Mouse (Mus musculus) liver, embryonic 12.5 days (tissue): ENCODE results near the gene Tdo2. TPM values are rescaled to one million over a fixed set of nuclear protein-coding genes. Genes with fewer than 3 reads are reported as not detected.

Experiments
- ATAC-seq: fragments of 200-750 bp; cut with Nextera tagmentation; 2 replicates; pipeline ENCODE4 v1.8.0; 2017; ENCODE audit warnings: moderate number of reproducible peaks, mild to moderate bottlenecking, moderate library complexity
- H3K27ac ChIP-seq: fragments of 300-500 bp; sonication (generic); 2 replicates; pipeline ENCODE4 v1.5.1; 2016; ENCODE audit warnings: mild to moderate bottlenecking
- H3K27me3 ChIP-seq: fragments of 300-500 bp; sonication (generic); replicated peaks from 2 replicates; pipeline ENCODE4 v1.6.1; 2016; ENCODE audit warnings: mild to moderate bottlenecking, moderate library complexity
- H3K36me3 ChIP-seq: fragments of 300-500 bp; sonication (generic); 2 replicates; pipeline ENCODE4 v1.6.1; 2016; ENCODE audit warnings: mild to moderate bottlenecking, moderate library complexity
- H3K4me1 ChIP-seq: fragments of 300-500 bp; sonication (generic); 2 replicates; pipeline ENCODE4 v1.6.1; 2016
- H3K4me2 ChIP-seq: fragments of 300-500 bp; sonication (generic); 2 replicates; pipeline ENCODE4 v1.6.1; 2016; ENCODE audit warnings: mild to moderate bottlenecking, moderate library complexity
- H3K4me3 ChIP-seq: fragments of 300-500 bp; sonication (generic); 2 replicates; pipeline ENCODE4 v1.5.1; 2016; ENCODE audit warnings: mild to moderate bottlenecking, moderate library complexity
- H3K9ac ChIP-seq: fragments of 300-500 bp; sonication (generic); 2 replicates; pipeline ENCODE4 v1.6.1; 2016; ENCODE audit warnings: mild to moderate bottlenecking, moderate library complexity
- H3K9me3 ChIP-seq: fragments of 300-500 bp; sonication (generic); replicated peaks from 2 replicates; pipeline ENCODE4 v1.6.1; 2016; ENCODE audit warnings: mild to moderate bottlenecking, moderate library complexity
- WGBS: fragments of 180-500 bp; shearing (Covaris S2); methylation state at CpG from one replicate; pipeline ENCODE4 v1.1.7; 2016; ENCODE audit not compliant: insufficient replicate concordance; 5-methylcytosine and 5-hydroxymethylcytosine counted together
- polyA plus RNA-seq: library from polyadenylated mRNA; unstranded; fragments of >200 nt; fragmentation: Nextera tagmentation; extraction: Ambion mirVana; gene quantifications from 2 replicates; pipeline ENCODE4 v1.2.1, GENCODE M21; 2016

Gene Tdo2
- polyA plus RNA-seq, 1 experiment from 2014 or later, result 0.17 TPM

GRCm38 (mm10) chr3:81983120-81983895 is 7.3 kb upstream of the Tdo2 start:
- 61% methylated on average over 8 of the region's 8 CpGs for WGBS
- no peak for ATAC-seq
- no peaks in the 10 kb centered on the region for H3K27me3 ChIP-seq
- H3K27ac ChIP-seq, result no peak overlapping the region
- H3K4me1 ChIP-seq, result no peaks in the 10 kb centered on the region
- no peaks in the 10 kb centered on the region for H3K9me3 ChIP-seq
- H3K36me3 ChIP-seq, result no peaks in the 10 kb centered on the region
- H3K4me3 ChIP-seq, result no peak overlapping the region
- H3K9ac ChIP-seq, result no peak overlapping the region
- H3K4me2 ChIP-seq, result no peak overlapping the region

- Histone ChIP-seq H3K4me1 (no peaks in the 10 kb centered on the region), H3K27me3 (no peaks in the 10 kb centered on the region), H3K9me3 (no peaks in the 10 kb centered on the region), H3K27ac (no peak within 1 kb of the TSS), H3K36me3 (no peaks in the 10 kb centered on the region), H3K4me2 (no peak within 1 kb of the TSS), H3K9ac (no peak within 1 kb of the TSS), H3K4me3 (no peak within 1 kb of the TSS)
- WGBS, result 73% methylated on average over 5 of the region's 5 CpGs
- ATAC-seq, result no peak
Measured at GRCm38 (mm10) chr3:81981990-81982389, 6.0 kb upstream of the Tdo2 start, which contains the start of gene Asic5. Gene Asic5, plus strand, starts transcription at chr3:81982290.

- Histone ChIP-seq H3K36me3 (no peaks in the 10 kb centered on the region), H3K4me2 (no peak overlapping the region), H3K9ac (no peak overlapping the region), H3K4me3 (no peak overlapping the region), H3K27ac (no peak overlapping the region), H3K27me3 (no peaks in the 10 kb centered on the region), H3K4me1 (no peaks in the 10 kb centered on the region), H3K9me3 (no peaks in the 10 kb centered on the region)
- 75% methylated on average over 5 of the region's 5 CpGs for WGBS
- no peak for ATAC-seq
Measured at GRCm38 (mm10) chr3:81981576-81981975, 5.6 kb upstream of the Tdo2 start.

GRCm38 (mm10) chr3:81975607-81976006 is 395 bp downstream of the Tdo2 start:
- no peaks in the 10 kb centered on the region for H3K27me3 ChIP-seq
- no peak overlapping the region for H3K4me3 ChIP-seq
- no peak overlapping the region for H3K27ac ChIP-seq
- H3K4me1 ChIP-seq, result no peaks in the 10 kb centered on the region
- ATAC-seq, result no peak
- H3K36me3 ChIP-seq, result no peaks in the 10 kb centered on the region
- no peaks in the 10 kb centered on the region for H3K9me3 ChIP-seq
- no peak overlapping the region for H3K9ac ChIP-seq
- 46% methylated on average over 4 of the region's 4 CpGs for WGBS
- H3K4me2 ChIP-seq, result no peak overlapping the region

- H3K36me3 ChIP-seq, result no peaks in the 10 kb centered on the region
- ATAC-seq, result no peak
Measured at GRCm38 (mm10) chr3:81964596-81964995, 11.4 kb downstream of the Tdo2 start.

GRCm38 (mm10) chr3:81963768-81964167 is 12.2 kb downstream of the Tdo2 start:
- no peak for ATAC-seq
- no peaks in the 10 kb centered on the region for H3K27me3 ChIP-seq
- H3K36me3 ChIP-seq, result no peaks in the 10 kb centered on the region
- WGBS, result 45% methylated on average over 5 of the region's 5 CpGs
- no peak overlapping the region for H3K4me2 ChIP-seq
- H3K9me3 ChIP-seq, result no peaks in the 10 kb centered on the region
- H3K4me1 ChIP-seq, result no peaks in the 10 kb centered on the region
- no peak overlapping the region for H3K9ac ChIP-seq
- H3K4me3 ChIP-seq, result no peak overlapping the region
- H3K27ac ChIP-seq, result no peak overlapping the region

More at GRCm38 (mm10) chr3:81964596-81964995, 11.4 kb downstream of the Tdo2 start:
- Histone ChIP-seq H3K4me1 (no peaks in the 10 kb centered on the region), H3K9ac (no peak overlapping the region), H3K9me3 (no peaks in the 10 kb centered on the region), H3K27me3 (no peaks in the 10 kb centered on the region), H3K4me2 (no peak overlapping the region), H3K27ac (no peak overlapping the region), H3K4me3 (no peak overlapping the region)
- WGBS, result 47% methylated on average over 3 of the region's 3 CpGs

GRCm38 (mm10) chr3:81961336-81961735 is 14.7 kb downstream of the Tdo2 start:
- Histone ChIP-seq H3K27ac (no peak overlapping the region), H3K27me3 (no peaks in the 10 kb centered on the region), H3K9ac (no peak overlapping the region), H3K4me1 (no peaks in the 10 kb centered on the region), H3K9me3 (no peaks in the 10 kb centered on the region), H3K4me2 (no peak overlapping the region), H3K4me3 (no peak overlapping the region), H3K36me3 (no peaks in the 10 kb centered on the region)
- WGBS, result 43% methylated on average over 5 of the region's 5 CpGs
- ATAC-seq, result no peak

- Histone ChIP-seq H3K4me1 (no peaks in the 10 kb centered on the region), H3K9ac (no peak overlapping the region), H3K27me3 (no peaks in the 10 kb centered on the region), H3K9me3 (no peaks in the 10 kb centered on the region), H3K27ac (no peak overlapping the region), H3K4me2 (no peak overlapping the region), H3K36me3 (no peaks in the 10 kb centered on the region), H3K4me3 (no peak overlapping the region)
- 86% methylated on average over 5 of the region's 5 CpGs for WGBS
- no peak for ATAC-seq
Measured at GRCm38 (mm10) chr3:81957484-81957883, 18.5 kb downstream of the Tdo2 start.

GRCm38 (mm10) chr3:81951785-81952184 is 24.2 kb downstream of the Tdo2 start:
- Histone ChIP-seq H3K4me1 (peaks cover 4% of the 10 kb centered on the region), H3K4me3 (no peak overlapping the region), H3K27me3 (no peaks in the 10 kb centered on the region), H3K27ac (no peak overlapping the region), H3K9ac (no peak overlapping the region), H3K36me3 (no peaks in the 10 kb centered on the region), H3K9me3 (no peaks in the 10 kb centered on the region), H3K4me2 (no peak overlapping the region)
- 60% methylated on average over 2 of the region's 2 CpGs for WGBS
- ATAC-seq, result no peak

GRCm38 (mm10) chr3:81949048-81949447 is 27.0 kb downstream of the Tdo2 start:
- Histone ChIP-seq H3K9me3 (no peaks in the 10 kb centered on the region), H3K4me3 (no peak overlapping the region), H3K27ac (no peak overlapping the region), H3K4me1 (peaks cover 4% of the 10 kb centered on the region), H3K9ac (no peak overlapping the region), H3K4me2 (no peak overlapping the region), H3K36me3 (no peaks in the 10 kb centered on the region), H3K27me3 (no peaks in the 10 kb centered on the region)
- 11% methylated on average over 1 of the region's 1 CpGs for WGBS
- no peak; the same call in 1 of the 2 replicates for ATAC-seq

GRCm38 (mm10) chr3:81944851-81945393 is 31.1 kb downstream of the Tdo2 start:
- H3K9me3 ChIP-seq, result no peaks in the 10 kb centered on the region
- 77% methylated on average over 7 of the region's 7 CpGs for WGBS
- no peak for ATAC-seq
- H3K27me3 ChIP-seq, result no peaks in the 10 kb centered on the region
- H3K4me1 ChIP-seq, result peaks cover 4% of the 10 kb centered on the region
- no peak overlapping the region for H3K27ac ChIP-seq
- H3K4me2 ChIP-seq, result no peak overlapping the region
- H3K9ac ChIP-seq, result no peak overlapping the region
- H3K4me3 ChIP-seq, result no peak overlapping the region
- H3K36me3 ChIP-seq, result no peaks in the 10 kb centered on the region

- H3K9ac ChIP-seq, result no peak overlapping the region
- H3K9me3 ChIP-seq, result no peaks in the 10 kb centered on the region
- 66% methylated on average over 3 of the region's 3 CpGs for WGBS
- no peaks in the 10 kb centered on the region for H3K4me1 ChIP-seq
- no peak overlapping the region for H3K27ac ChIP-seq
- no peak for ATAC-seq
- H3K4me2 ChIP-seq, result no peak overlapping the region
- H3K36me3 ChIP-seq, result no peaks in the 10 kb centered on the region
- no peak overlapping the region for H3K4me3 ChIP-seq
- no peaks in the 10 kb centered on the region for H3K27me3 ChIP-seq
Measured at GRCm38 (mm10) chr3:81943097-81943496, 32.9 kb downstream of the Tdo2 start.
